Mouse (Mus musculus): ENCODE measurements around the gene Ksr2.

DNA sequence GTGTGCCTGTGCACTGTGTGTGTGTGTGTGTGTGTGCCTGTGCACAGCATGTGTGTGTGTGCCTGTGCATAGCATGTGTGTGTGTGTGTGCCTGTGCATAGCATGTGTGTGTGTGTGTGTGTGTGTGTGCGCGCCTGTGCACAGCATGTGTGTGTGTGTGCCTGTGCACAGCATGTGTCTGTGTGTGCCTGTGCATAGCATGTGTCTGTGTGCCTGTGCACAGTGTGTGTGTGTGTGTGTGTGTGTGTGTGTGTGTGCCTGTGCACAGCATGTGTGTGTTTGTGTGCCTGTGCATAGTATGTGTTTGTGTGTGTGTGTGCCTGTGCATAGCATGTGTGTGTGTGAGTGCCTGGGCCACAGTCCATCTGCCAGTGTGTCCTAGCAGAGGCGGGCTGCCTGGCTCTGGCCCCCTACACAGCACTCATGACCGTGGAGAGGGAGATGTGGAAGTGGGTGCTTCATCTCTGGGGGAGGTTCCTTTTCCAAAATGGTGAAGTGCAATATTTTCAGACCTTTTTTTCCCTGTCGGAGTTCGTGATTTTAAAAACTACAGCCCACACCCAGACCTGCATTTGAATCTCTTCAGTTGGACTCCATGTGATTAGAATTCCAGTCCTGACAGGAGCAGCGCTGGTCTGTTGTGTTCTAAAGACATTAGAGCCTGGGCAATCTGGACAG lies 39.3 kb upstream of the Ksr2 start:
- TF ChIP-seq CTCF (conservative IDR thresholded peaks at IDR 0.05; ENCODE audit: low read length) (no peak), POU5F1 (IDR thresholded peaks at IDR 0.05; ENCODE audit: borderline replicate concordance, low read length) (no peak)
